Mouse (Mus musculus) ES-Bruce4 (cell line): Measurements from ENCODE around the gene Sema5a.

Source experiments
- CTCF ChIP-seq: IDR thresholded peaks from one replicate; pipeline ENCODE4 v1.8.1; 2011; ENCODE audit warnings: low read depth, low read length
- POLR2A ChIP-seq: IDR thresholded peaks from one replicate; pipeline ENCODE4 v1.8.1; 2011; ENCODE audit warnings: low read length; ENCODE audit not compliant: insufficient read depth

DNA sequence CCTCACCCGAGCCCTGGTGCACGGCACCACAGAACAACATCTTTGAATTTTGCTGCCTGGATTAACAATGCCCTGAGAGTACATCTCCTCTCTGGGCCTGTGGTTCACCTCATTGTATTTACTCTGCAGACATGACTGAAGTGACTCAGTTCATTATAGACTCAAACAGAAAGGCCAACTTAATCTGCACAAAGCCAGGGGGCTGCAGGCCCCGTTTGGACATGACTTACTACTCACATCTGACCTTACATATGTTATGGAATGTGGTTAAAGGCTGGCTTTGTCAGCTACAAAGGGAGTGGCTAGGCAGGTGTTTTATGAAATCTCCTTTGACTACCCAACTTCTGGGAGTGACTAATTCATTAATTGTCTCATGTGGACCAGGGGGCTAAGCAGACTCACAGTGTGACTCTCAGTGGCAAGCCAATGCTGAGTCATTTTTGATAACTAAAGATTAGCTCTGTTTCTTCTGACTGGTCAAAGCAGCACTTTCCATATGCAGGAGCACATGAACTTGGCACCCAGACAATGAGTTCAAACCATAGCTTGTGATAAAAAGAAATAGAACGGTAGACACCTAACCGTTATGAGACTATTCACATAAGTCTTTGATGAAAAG is 157.4 kb downstream of the Sema5a start:
- no peak for TF ChIP-seq CTCF
- no peak for TF ChIP-seq POLR2A
